Mouse (Mus musculus) mesoderm, embryonic 11.5 days (tissue): ENCODE results near the gene Nepro.

ENCODE experiments used
- DNase-seq: peaks from one replicate; pipeline ENCODE4 v3.0.0-alpha.2; 2012; ENCODE audit warnings: low read depth, low spot score

The Nepro gene

GRCm38 (mm10) chr16:44766320-44766892, 42.3 kb downstream of the Nepro start:
- no peak for DNase-seq

- DNase-seq = no peak
Measured at GRCm38 (mm10) chr16:44767506-44767905, 43.4 kb downstream of the Nepro start.

- DNase-seq = peak; percentile 37
Measured at GRCm38 (mm10) chr16:44767967-44768366, 43.9 kb downstream of the Nepro start.

GRCm38 (mm10) chr16:44772577-44772976, 48.5 kb downstream of the Nepro start:
- DNase-seq = no peak

GRCm38 (mm10) chr16:44773673-44774072, 49.6 kb downstream of the Nepro start:
- DNase-seq = no peak

GRCm38 (mm10) chr16:44774201-44774600, 50.1 kb downstream of the Nepro start:
- no peak for DNase-seq

GRCm38 (mm10) chr16:44778538-44779147, 54.5 kb downstream of the Nepro start:
- DNase-seq = no peak

- DNase-seq = no peak
Measured at GRCm38 (mm10) chr16:44779494-44779893, 55.4 kb downstream of the Nepro start.

GRCm38 (mm10) chr16:44780751-44781150, 56.6 kb downstream of the Nepro start:
- no peak for DNase-seq
